Mouse (Mus musculus): ENCODE data around the gene Slc4a8.

GRCm38 (mm10) chr15:100723505-100723904 is 38.0 kb upstream of the Slc4a8 start:
- peak; percentile 28 for TF ChIP-seq USF1 (IDR thresholded peaks at IDR 0.05; ENCODE audit: low read depth)
- no peak for TF ChIP-seq POLR2A (IDR thresholded peaks at IDR 0.05; ENCODE audit: insufficient read length, low read depth)
